Mouse (Mus musculus) E14TG2a.4 (cell line): ENCODE data around the gene Arhgap11a.

Experiments
- CTCF ChIP-seq: conservative IDR thresholded peaks from 2 replicates; pipeline ENCODE4 v1.5.1; 2014; ENCODE audit warnings: low read length
- NANOG ChIP-seq: IDR thresholded peaks from 2 replicates; pipeline ENCODE4 v1.6.1; 2014; ENCODE audit warnings: borderline replicate concordance, low read length, mixed read lengths

DNA sequence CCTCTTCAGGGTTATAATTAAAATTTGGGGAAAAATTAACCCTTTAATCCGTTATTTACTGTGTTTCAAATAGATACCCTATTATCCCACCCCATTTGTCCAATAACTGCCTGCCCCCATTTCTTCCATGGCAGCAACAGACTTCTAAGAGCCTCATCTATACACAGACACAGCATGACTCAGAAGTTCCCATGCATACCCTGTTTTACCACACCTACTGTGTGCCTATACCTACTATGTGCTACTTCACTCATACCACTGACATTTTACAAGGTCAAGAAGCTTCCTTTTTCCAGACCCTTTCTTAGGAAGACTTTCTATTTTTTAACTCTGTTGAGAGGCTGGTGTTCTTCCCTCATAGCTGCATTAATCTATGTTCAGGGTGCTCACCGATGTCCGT, 54.9 kb downstream of the Arhgap11a start:
- no peak for TF ChIP-seq CTCF
- TF ChIP-seq NANOG = no peak
